Mouse (Mus musculus): ENCODE measurements at regions not wholly inside any gene's neighbourhood (a gene's known extent, or its start where the extent isn't known, plus 50 kb on each side); places are given as distances from the start of the nearest gene placed in this dataset.

DNA sequence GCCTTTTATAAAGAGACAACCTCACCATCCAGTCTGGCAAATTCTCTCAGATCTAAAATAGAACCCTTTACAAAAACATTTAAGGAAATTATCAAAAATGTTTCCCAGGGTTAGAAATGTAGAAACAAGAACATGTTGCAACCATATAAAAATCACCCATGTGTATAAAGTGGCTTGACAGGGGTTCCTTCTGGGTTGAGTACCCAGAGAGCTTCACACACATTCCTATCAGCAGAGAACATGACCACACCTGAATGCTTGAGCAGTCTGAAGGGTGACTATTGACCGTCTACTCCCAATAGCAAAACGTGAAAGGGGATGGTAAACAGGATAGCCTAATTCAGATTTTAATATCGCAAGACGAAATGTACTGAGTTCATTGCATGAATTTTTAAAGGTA is 57.8 kb upstream of the Zfand5 start:
- TF ChIP-seq CTCF (IDR thresholded peaks at IDR 0.05; ENCODE audit: low read depth, low read length) (no peak), POLR2A (IDR thresholded peaks at IDR 0.05; ENCODE audit: extremely low read depth, insufficient read depth, low read length) (no peak)
